Mouse (Mus musculus) heart, postnatal 4 days (tissue): Measurements from ENCODE around the gene Sfi1. TPM values are rescaled to one million over a fixed set of nuclear protein-coding genes. Genes with fewer than 3 reads are reported as not detected.
"Not testable (repeated sequence)": the region's sequence is repeated elsewhere in the genome, so short reads cannot be mapped to it uniquely, and the experiment has no call there.

Experiments used
- DNase-seq: peaks from one replicate; pipeline ENCODE4 v3.0.0; 2021
- total RNA-seq, 2 experiments: library from RNA; stranded (reverse); gene quantifications; 2 replicates each; pipeline ENCODE4 v1.2.3; 2021

Gene Sfi1
- total RNA-seq, 2 experiments from 2014 or later, result 25.2 TPM

DNA sequence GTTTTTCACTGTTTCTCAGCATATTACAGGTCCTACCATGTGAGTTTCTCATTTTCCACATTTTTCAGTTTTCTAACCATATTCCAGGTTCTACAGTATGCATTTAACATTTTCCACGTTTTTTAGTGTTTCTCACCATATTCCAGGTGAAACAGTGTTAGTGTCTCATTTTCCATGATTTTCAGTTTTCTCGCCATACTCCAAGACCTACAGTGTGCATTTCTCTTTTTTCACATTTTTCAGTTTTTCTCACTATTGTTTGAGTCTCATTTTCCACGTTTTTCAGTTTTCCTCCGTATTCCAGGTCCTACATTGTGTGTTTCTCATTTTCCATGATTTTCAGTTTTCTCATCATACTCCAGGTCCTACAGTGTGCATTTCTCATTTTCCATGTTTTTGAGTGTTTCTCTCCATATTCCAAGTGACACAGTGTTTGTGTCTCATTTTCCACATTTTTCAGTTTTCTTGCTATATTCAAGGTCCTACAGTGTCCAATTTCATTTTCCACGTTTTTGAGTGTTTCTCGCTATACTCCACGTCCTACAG, 89.6 kb downstream of the Sfi1 start:
- DNase-seq, result no peak

DNA sequence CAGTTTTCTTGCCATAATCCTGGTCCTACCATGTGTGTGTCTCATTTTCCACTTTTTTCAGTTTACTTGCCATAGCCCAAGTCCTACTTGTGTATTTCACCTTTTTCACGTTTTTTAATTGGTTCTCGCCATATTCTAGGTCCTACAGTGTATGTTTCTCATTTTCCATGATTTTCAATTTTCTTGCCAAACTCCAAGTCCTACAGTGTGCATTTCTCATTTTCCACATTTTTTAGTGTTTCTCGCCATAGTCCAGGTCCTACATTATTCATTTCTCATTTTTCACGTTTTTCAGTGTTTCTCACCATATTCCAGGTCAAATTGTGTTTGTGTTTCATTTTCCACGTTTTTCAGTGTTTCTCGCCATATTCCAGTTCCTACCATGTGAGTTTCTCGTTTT, 90.6 kb downstream of the Sfi1 start:
- not testable (repeated sequence) for DNase-seq

DNA sequence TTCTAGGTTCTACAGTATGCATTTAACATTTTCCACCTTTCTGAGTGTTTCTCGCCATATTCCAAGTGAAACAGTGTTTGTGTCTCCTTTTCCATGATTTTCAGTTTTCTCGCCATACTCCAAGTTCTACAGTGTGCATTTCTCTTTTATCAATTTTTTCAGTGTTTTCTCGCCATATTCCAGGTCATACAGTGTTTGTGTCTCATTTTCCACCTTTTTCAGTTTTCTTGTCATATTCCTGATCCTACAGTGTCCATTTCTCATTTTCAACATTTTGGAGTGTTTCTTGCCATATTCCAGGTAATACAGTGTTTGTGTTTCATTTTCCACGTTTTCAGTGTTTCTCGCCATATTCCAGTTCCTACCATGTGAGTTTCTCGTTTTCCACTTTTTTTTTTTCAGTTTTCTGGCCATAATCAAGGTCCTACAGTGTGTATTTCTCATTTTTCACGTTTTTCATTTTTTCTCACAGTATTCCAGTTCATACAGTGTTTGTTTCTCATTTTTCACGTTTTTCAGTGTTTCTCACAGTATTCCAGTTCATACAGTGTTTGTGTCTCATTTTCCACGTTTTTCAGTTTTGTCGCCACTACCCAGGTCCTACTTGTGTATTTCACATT, 91.3 kb downstream of the Sfi1 start:
- DNase-seq, result no peak

DNA sequence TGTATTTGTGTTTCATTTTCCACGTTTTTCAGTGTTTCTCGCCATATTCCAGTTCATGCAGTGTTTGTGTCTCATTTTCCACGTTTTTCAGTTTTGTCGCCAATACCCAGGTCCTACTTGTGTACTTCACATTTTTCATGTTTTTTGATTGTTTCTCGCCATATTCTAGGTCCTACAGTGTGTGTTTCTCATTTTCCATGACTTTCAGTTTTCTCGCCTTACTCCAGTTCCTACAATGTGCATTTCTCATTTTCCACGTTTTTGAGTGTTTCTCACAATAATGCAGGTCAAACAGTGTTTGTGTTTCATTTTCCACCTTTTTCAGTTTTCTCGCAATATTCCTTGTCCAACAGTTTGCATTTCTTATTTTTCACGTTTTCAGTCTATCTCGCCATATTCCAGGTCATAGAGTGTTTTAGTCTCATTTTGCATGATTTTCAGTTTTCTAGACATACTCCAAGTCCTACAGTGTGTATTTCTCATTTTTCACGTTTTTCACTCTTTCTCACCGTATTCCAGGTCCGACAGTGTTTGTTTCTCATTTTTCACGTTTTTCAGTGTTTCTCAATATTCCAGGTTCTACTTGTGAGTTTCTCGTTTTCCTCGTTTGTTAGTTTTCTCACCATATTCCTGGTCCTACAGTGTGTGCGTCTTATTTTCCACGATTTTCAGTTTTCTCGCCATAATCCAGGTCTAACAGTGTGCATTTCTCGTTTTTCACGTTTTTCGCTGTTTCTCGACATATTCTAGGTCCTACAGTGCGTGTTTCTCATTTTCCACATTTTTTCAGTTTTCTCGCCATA, 92.0 kb downstream of the Sfi1 start:
- DNase-seq, result no peak

DNA sequence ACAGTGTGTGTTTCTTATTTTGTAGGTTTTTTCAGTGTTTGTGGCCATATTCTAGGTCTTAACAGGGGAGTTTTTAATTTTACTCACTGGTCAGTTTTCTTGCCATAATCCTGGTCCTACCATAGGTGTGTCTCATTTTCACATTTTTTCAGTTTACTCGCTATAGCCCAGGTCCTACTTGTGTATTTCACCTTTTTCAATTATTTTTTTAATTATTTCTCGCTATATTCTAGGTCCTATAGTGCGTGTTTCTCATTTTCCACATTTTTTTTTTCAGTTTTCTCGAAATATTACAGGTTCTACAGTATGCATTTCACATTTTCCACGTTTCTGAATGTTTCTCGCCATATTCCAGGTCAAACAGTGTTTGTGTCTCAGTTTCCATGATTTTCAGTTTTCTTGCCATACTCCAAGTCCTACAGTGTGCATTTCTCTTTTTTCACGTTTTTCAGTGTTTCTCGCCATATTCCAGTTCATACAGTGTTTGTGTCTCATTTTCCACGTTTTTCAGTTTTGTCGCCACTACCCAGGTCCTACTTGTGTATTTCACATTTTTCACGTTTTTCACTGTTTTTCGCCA, 93.1 kb downstream of the Sfi1 start:
- DNase-seq, result not testable (repeated sequence)

Other genes starting within 250 kb of the Sfi1 start
- 10 to 100 TPM; 62.0 to 64.2 TPM for gene Eif4enif1, start 8.9 kb upstream of the Sfi1 start, total RNA-seq
- gene Drg1, start 73.0 kb upstream of the Sfi1 start, total RNA-seq, result 10 to 100 TPM; 77.9 to 84.2 TPM
- 10 to 100 TPM; 38.5 to 41.6 TPM for gene Patz1, start 95.4 kb upstream of the Sfi1 start, total RNA-seq
- 10 to 100 TPM; 11.7 to 12.0 TPM for gene Pik3ip1, start 136.9 kb upstream of the Sfi1 start, total RNA-seq
- 10 to 100 TPM; 31.8 to 34.4 TPM for gene Limk2, start 215.7 kb upstream of the Sfi1 start, total RNA-seq